Mouse (Mus musculus): ENCODE data around the gene Tigd3. TPM values are rescaled to one million over a fixed set of nuclear protein-coding genes. Genes with fewer than 3 reads are reported as not detected.
A peak's percentile ranks its signal among the peaks of the same experiment; 100 is the strongest.

The Tigd3 gene
- polyA plus RNA-seq, 1 experiment, result 0.31 TPM

GRCm38 (mm10) chr19:5935266-5935665, 41.3 kb upstream of the Tigd3 start:
- no peaks in the 10 kb centered on the region for H3K27me3 ChIP-seq (ENCODE audit: control insufficient read depth, insufficient read depth, insufficient read length)
- H3K4me3 ChIP-seq, result no peak overlapping the region
- no peaks in the 10 kb centered on the region for H3K36me3 ChIP-seq (ENCODE audit: control insufficient read depth, insufficient read depth)
- no peak overlapping the region for H3ac ChIP-seq (ENCODE audit: control insufficient read depth, insufficient read length)
- no peaks in the 10 kb centered on the region for H3K79me2 ChIP-seq (ENCODE audit: control insufficient read depth, insufficient read depth)
- no peak for TF ChIP-seq MAX (IDR thresholded peaks at IDR 0.05; ENCODE audit: low read depth)
- TF ChIP-seq CEBPB (IDR thresholded peaks at IDR 0.05; ENCODE audit: insufficient read depth, poor library complexity, severe bottlenecking), result no peak
- no peak for TF ChIP-seq USF1 (IDR thresholded peaks at IDR 0.05; ENCODE audit: low read depth)
- TF ChIP-seq MYOD1 (IDR thresholded peaks at IDR 0.05; ENCODE audit: control insufficient read depth in 1 of 3, insufficient read length in 2 of 3, low read depth in 2 of 3), result peak; percentile 69 to 96 (median 94)
- TF ChIP-seq E2F4 (IDR thresholded peaks at IDR 0.05; ENCODE audit: insufficient read depth), result no peak
- peak; percentile 86 for TF ChIP-seq TCF3 (IDR thresholded peaks at IDR 0.05; ENCODE audit: insufficient read length, low read depth)
- peak; percentile 23 for TF ChIP-seq POLR2AphosphoS2 (IDR thresholded peaks at IDR 0.05; ENCODE audit: insufficient read length, low read depth)
- peak; percentile 84 to 99 (median 97) for TF ChIP-seq MYOG (IDR thresholded peaks at IDR 0.05; ENCODE audit: control insufficient read depth in 1 of 3, insufficient read depth in 1 of 3, insufficient read length in 2 of 3, low read depth in 2 of 3)
- TF ChIP-seq TCF12 (IDR thresholded peaks at IDR 0.05; ENCODE audit: insufficient read depth, poor library complexity, severe bottlenecking), result peak; percentile 92
- no peak for TF ChIP-seq SRF (IDR thresholded peaks at IDR 0.05; ENCODE audit: control insufficient read depth, insufficient read length, low read depth)
- no peak for TF ChIP-seq REST (IDR thresholded peaks at IDR 0.05; ENCODE audit: insufficient read depth, insufficient read length)
- TF ChIP-seq POLR2A (IDR thresholded peaks at IDR 0.05; ENCODE audit: insufficient read length, low read depth), result peak; percentile 70
- peak overlapping the region; percentile 52 for H3K4me2 ChIP-seq (ENCODE audit: low read depth)

- no peaks in the 10 kb centered on the region for H3K36me3 ChIP-seq (ENCODE audit: control insufficient read depth, insufficient read depth)
- no peak overlapping the region for H3K4me3 ChIP-seq
- H3K27me3 ChIP-seq (ENCODE audit: control insufficient read depth, insufficient read depth, insufficient read length), result no peaks in the 10 kb centered on the region
- no peak overlapping the region for H3ac ChIP-seq (ENCODE audit: control insufficient read depth, insufficient read length)
- H3K4me2 ChIP-seq (ENCODE audit: low read depth), result no peak overlapping the region
- no peaks in the 10 kb centered on the region for H3K79me2 ChIP-seq (ENCODE audit: control insufficient read depth, insufficient read depth)
- no peak for TF ChIP-seq TCF12 (IDR thresholded peaks at IDR 0.05; ENCODE audit: insufficient read depth, poor library complexity, severe bottlenecking)
- TF ChIP-seq MYOD1 (IDR thresholded peaks at IDR 0.05; ENCODE audit: control insufficient read depth in 1 of 3, insufficient read length in 2 of 3, low read depth in 2 of 3), result no peak
- TF ChIP-seq TCF3 (IDR thresholded peaks at IDR 0.05; ENCODE audit: insufficient read length, low read depth), result no peak
- TF ChIP-seq SRF (IDR thresholded peaks at IDR 0.05; ENCODE audit: control insufficient read depth, insufficient read length, low read depth), result no peak
- no peak for TF ChIP-seq MYOG (IDR thresholded peaks at IDR 0.05; ENCODE audit: control insufficient read depth in 1 of 3, insufficient read depth in 1 of 3, insufficient read length in 2 of 3, low read depth in 2 of 3)
- TF ChIP-seq CEBPB (IDR thresholded peaks at IDR 0.05; ENCODE audit: insufficient read depth, poor library complexity, severe bottlenecking), result no peak
- TF ChIP-seq E2F4 (IDR thresholded peaks at IDR 0.05; ENCODE audit: insufficient read depth), result no peak
- no peak for TF ChIP-seq POLR2A (IDR thresholded peaks at IDR 0.05; ENCODE audit: insufficient read length, low read depth)
- no peak for TF ChIP-seq REST (IDR thresholded peaks at IDR 0.05; ENCODE audit: insufficient read depth, insufficient read length)
- no peak for TF ChIP-seq POLR2AphosphoS2 (IDR thresholded peaks at IDR 0.05; ENCODE audit: insufficient read length, low read depth)
Measured at GRCm38 (mm10) chr19:5929634-5930596, 36.0 kb upstream of the Tigd3 start.

- no peak overlapping the region for H3K4me2 ChIP-seq (ENCODE audit: low read depth)
- H3K4me3 ChIP-seq, result no peak overlapping the region
- no peaks in the 10 kb centered on the region for H3K36me3 ChIP-seq (ENCODE audit: control insufficient read depth, insufficient read depth)
- H3K27me3 ChIP-seq (ENCODE audit: control insufficient read depth, insufficient read depth, insufficient read length), result no peaks in the 10 kb centered on the region
- no peak overlapping the region for H3ac ChIP-seq (ENCODE audit: control insufficient read depth, insufficient read length)
- H3K79me2 ChIP-seq (ENCODE audit: control insufficient read depth, insufficient read depth), result no peaks in the 10 kb centered on the region
- TF ChIP-seq MAX (IDR thresholded peaks at IDR 0.05; ENCODE audit: low read depth), result no peak
- TF ChIP-seq MYOG (IDR thresholded peaks at IDR 0.05; ENCODE audit: control insufficient read depth in 1 of 3, insufficient read depth in 1 of 3, insufficient read length in 2 of 3, low read depth in 2 of 3), result no peak
Measured at GRCm38 (mm10) chr19:5928546-5928945, 34.6 kb upstream of the Tigd3 start.

GRCm38 (mm10) chr19:5928104-5928503, 34.2 kb upstream of the Tigd3 start:
- Histone ChIP-seq H3ac (ENCODE audit: control insufficient read depth, insufficient read length) (no peak overlapping the region), H3K4me3 (no peak overlapping the region), H3K27me3 (ENCODE audit: control insufficient read depth, insufficient read depth, insufficient read length) (no peaks in the 10 kb centered on the region), H3K79me2 (ENCODE audit: control insufficient read depth, insufficient read depth) (no peaks in the 10 kb centered on the region), H3K4me2 (ENCODE audit: low read depth) (no peak overlapping the region), H3K36me3 (ENCODE audit: control insufficient read depth, insufficient read depth) (no peaks in the 10 kb centered on the region)
- TF ChIP-seq POLR2A (IDR thresholded peaks at IDR 0.05; ENCODE audit: insufficient read length, low read depth), result no peak
- peak; percentile 5 for TF ChIP-seq TCF3 (IDR thresholded peaks at IDR 0.05; ENCODE audit: insufficient read length, low read depth)
- TF ChIP-seq SRF (IDR thresholded peaks at IDR 0.05; ENCODE audit: control insufficient read depth, insufficient read length, low read depth), result no peak
- no peak for TF ChIP-seq TCF12 (IDR thresholded peaks at IDR 0.05; ENCODE audit: insufficient read depth, poor library complexity, severe bottlenecking)
- peak in 2 of 3 experiments; percentile 38 to 79 for TF ChIP-seq MYOG (IDR thresholded peaks at IDR 0.05; ENCODE audit: control insufficient read depth in 1 of 3, insufficient read depth in 1 of 3, insufficient read length in 2 of 3, low read depth in 2 of 3)
- TF ChIP-seq USF1 (IDR thresholded peaks at IDR 0.05; ENCODE audit: low read depth), result no peak
- TF ChIP-seq CEBPB (IDR thresholded peaks at IDR 0.05; ENCODE audit: insufficient read depth, poor library complexity, severe bottlenecking), result no peak
- TF ChIP-seq REST (IDR thresholded peaks at IDR 0.05; ENCODE audit: insufficient read depth, insufficient read length), result no peak
- TF ChIP-seq MAX (IDR thresholded peaks at IDR 0.05; ENCODE audit: low read depth), result no peak
- no peak for TF ChIP-seq POLR2AphosphoS2 (IDR thresholded peaks at IDR 0.05; ENCODE audit: insufficient read length, low read depth)
- no peak for TF ChIP-seq E2F4 (IDR thresholded peaks at IDR 0.05; ENCODE audit: insufficient read depth)
- TF ChIP-seq MYOD1 (IDR thresholded peaks at IDR 0.05; ENCODE audit: control insufficient read depth in 1 of 3, insufficient read length in 2 of 3, low read depth in 2 of 3), result peak in 2 of 3 experiments; percentile 58 to 64
